Mouse (Mus musculus): Measurements from ENCODE around the gene Dut.

DNA sequence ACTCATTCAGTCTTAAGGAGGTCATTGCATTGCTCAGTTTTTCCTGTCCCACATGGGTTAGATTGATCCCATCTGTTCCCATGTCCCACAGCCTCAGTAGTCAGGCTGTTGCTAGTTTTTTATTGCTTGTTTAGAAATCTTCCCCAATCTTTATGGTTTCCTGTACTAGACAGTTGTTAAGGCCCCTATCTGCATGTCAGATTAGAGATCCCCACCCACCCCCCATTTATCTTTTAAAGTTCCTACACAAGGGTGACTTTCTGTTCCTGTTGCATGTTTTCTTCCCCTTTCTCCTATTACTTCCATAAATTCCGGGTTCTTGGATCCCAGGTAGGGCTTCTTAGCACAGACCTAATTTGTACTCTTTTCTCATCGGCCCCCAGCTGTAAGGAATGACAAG, 13.5 kb upstream of the Dut start:
- TF ChIP-seq POLR2A (IDR thresholded peaks at IDR 0.05; ENCODE audit: low read depth, low read length) (no peak), CTCF (IDR thresholded peaks at IDR 0.05; ENCODE audit: borderline replicate concordance, insufficient read depth, low read length) (no peak)
